Mouse (Mus musculus): ENCODE data around the gene Endog. TPM values are rescaled to one million over a fixed set of nuclear protein-coding genes. Genes with fewer than 3 reads are reported as not detected.
"Not testable (repeated sequence)": the region's sequence is repeated elsewhere in the genome, so short reads cannot be mapped to it uniquely, and the experiment has no call there.

The Endog gene
- polyA plus RNA-seq, 1 experiment from 2014 or later: 23.2 TPM

DNA sequence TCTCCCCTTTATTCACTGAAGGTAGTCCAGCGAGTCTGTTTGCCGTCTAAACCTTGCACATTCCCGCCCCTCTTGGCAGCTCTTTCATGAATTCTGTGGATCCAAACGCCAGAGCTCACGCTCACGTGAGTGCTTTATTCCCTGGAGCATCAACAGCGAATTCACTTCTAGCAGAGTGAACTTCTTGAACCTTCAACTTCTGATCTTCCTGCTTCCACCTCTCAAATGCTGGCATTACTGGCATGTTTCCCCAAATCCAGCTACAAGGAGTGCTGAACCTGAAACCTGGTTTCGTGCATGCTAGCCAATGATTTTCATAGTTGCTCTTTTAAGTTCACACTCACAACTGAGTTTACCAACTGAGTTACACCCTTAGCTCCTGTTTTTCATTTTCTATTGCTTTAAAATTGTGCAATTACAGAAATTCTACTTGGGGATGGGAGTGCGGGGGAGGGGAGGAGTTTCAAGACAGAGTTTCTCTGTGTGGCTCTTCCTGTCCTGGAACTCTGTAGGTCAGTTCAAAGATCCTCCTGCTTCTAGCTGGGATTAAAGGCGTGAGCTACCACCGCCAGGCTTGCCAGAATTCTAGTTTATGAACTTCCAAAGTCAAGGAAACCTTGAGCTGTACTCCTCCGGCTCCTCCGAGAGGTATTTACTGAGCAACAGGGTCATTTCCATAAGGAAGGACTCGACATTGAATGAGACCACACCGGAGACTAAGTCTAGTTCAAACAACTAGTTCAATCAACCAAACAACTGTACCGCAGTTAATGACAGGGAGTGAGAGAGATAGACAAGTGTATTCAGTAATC, 38.3 kb upstream of the Endog start:
- Histone ChIP-seq H3K4me3 (replicated peaks; ENCODE audit: low read depth, low read length) (peak overlapping the region; percentile 75), H3K27ac (replicated peaks; ENCODE audit: low read depth, low read length) (peak overlapping the region; percentile 63; the same call in 1 of the 2 replicates), H3K9me3 (ENCODE audit: control insufficient read depth, low read length) (no peaks in the 10 kb centered on the region), H3K9ac (replicated peaks; ENCODE audit: low read length) (peak overlapping the region; percentile 70; the same call in 1 of the 2 replicates), H3K4me2 (ENCODE audit: low read length) (peak overlapping the region; percentile 68), H3K36me3 (ENCODE audit: control insufficient read depth, insufficient read depth, low read length) (peaks cover 19% of the 10 kb centered on the region), H3K27me3 (ENCODE audit: control insufficient read depth, insufficient read depth, low read length) (no peaks in the 10 kb centered on the region), H3K4me1 (ENCODE audit: control insufficient read depth, insufficient read depth, low read length) (peaks cover 14% of the 10 kb centered on the region)
- no peak for ATAC-seq (ENCODE audit: low FRiP score, low TSS enrichment)
- DNase-seq: no peak
- WGBS: 22% methylated on average over 16 of the region's 16 CpGs

DNA sequence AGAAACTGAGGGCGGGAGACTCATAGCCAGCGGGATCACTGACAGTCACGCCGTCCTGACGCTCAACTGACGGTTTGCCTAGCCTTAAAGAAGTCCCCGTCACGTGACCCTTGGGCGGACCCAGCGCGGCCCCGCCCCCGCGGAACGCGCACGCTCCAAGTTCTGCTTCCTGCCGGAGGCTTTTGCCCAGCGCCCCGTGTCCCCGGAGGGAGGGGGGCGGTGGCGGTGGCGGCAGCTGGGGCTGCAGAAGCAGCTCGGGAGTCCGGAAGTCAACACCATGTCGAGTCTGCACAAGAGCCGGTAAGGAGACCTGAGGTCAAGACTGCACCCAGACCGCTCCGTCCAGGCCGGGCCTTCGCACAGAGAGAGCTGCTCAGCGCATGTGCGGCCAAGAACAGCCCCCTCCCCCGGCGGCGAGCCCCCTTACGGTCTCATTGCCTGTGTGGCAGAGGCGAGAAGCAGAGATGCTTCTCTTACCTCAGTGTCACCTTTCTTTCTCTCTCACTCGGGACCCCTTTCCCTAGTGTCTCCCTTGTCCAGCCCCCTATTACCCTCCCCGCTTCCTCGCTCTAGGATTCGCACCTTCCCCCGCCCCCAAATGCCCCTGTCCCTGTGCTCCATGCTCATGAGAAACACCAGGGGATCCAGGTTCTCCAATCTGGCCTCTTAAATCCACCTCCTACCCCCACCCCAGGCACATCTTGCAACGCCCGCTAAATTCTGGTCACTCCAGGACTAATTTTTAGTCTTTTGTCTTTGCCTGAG, 37.5 kb upstream of the Endog start, which contains the start of gene Tbc1d13:
TSS of gene Tbc1d13 (plus strand) at position 134 of the 765 bp plus-strand sequence.
- peaks cover 14% of the 10 kb centered on the region for H3K4me1 ChIP-seq (ENCODE audit: control insufficient read depth, insufficient read depth, low read length)
- H3K4me3 ChIP-seq (replicated peaks; ENCODE audit: low read depth, low read length): peak within 1 kb of the TSS; percentile 75
- H3K27ac ChIP-seq (replicated peaks; ENCODE audit: low read depth, low read length): peak within 1 kb of the TSS; percentile 66
- peak; percentile 93 for ATAC-seq (ENCODE audit: low FRiP score, low TSS enrichment)
- peak within 1 kb of the TSS; percentile 68 for H3K4me2 ChIP-seq (ENCODE audit: low read length)
- WGBS: under 1% methylated on average over 46 of the region's 46 CpGs
- peak within 1 kb of the TSS; percentile 70 for H3K9ac ChIP-seq (replicated peaks; ENCODE audit: low read length)
- no peaks in the 10 kb centered on the region for H3K27me3 ChIP-seq (ENCODE audit: control insufficient read depth, insufficient read depth, low read length)
- H3K9me3 ChIP-seq (ENCODE audit: control insufficient read depth, low read length): no peaks in the 10 kb centered on the region
- peak; percentile 97 for DNase-seq
- H3K36me3 ChIP-seq (ENCODE audit: control insufficient read depth, insufficient read depth, low read length): peaks cover 23% of the 10 kb centered on the region

DNA sequence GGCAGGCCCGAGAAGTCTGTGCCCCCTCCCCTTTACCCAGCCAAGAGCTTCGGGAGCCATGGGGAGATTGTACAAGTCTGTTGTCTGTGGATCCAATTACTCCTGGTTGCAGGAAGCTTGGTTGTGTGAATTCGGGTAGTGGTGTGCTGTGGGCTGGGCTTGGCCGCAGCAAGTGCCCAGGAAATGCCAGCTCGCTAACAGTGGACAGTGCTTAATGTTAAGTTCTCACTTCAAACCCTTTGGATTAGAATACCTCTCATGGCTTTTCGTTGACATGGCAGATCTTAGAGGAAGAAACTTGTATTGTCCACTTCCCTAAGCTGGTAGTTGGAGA, 36.9 kb upstream of the Endog start:
- Histone ChIP-seq H3K9ac (replicated peaks; ENCODE audit: low read length) (peak overlapping the region; percentile 70), H3K4me3 (replicated peaks; ENCODE audit: low read depth, low read length) (peak overlapping the region; percentile 75), H3K27ac (replicated peaks; ENCODE audit: low read depth, low read length) (peak overlapping the region; percentile 66; the same call in 1 of the 2 replicates), H3K4me2 (ENCODE audit: low read length) (peak overlapping the region; percentile 68), H3K36me3 (ENCODE audit: control insufficient read depth, insufficient read depth, low read length) (peaks cover 26% of the 10 kb centered on the region), H3K4me1 (ENCODE audit: control insufficient read depth, insufficient read depth, low read length) (peaks cover 14% of the 10 kb centered on the region), H3K27me3 (ENCODE audit: control insufficient read depth, insufficient read depth, low read length) (no peaks in the 10 kb centered on the region), H3K9me3 (ENCODE audit: control insufficient read depth, low read length) (no peaks in the 10 kb centered on the region)
- no peak for ATAC-seq (ENCODE audit: low FRiP score, low TSS enrichment)
- DNase-seq: no peak
- 29% methylated on average over 6 of the region's 6 CpGs for WGBS

DNA sequence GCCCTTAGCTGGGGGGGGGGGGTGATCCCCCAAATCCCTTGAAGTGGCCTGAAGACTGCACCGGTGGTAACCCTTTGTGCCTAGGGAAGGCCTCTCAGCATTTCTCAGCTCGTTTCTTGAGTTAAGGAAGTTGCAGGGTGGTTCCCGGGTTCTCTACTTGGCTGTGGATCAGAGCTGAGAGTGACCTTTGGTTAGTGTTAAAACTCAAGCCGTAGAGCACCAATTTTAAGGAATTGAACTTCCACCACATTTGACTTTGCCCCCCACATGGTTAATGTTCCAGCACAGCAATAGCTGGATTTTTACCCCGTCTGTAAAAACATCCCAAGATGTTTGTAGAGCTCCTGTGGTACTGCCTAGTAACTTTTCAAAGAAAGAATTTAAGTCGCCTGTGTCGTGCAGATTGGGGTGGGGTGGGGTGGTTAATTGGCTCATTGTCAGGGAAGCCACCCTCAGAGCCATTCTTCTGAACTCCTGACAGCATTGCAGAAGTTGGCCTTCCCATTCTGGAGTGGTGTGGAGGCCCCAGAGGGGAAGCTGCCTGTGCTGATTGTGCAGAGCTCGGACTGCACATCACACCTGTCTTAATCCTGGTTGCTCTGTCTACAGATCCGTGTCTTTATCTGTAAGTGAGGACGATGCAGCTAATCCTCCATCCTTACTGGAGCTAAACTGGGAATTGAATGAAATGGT, 36.2 kb upstream of the Endog start:
- Histone ChIP-seq H3K4me1 (ENCODE audit: control insufficient read depth, insufficient read depth, low read length) (peaks cover 14% of the 10 kb centered on the region), H3K4me2 (ENCODE audit: low read length) (peak overlapping the region; percentile 68), H3K9ac (replicated peaks; ENCODE audit: low read length) (peak overlapping the region; percentile 70; the same call in 1 of the 2 replicates), H3K27me3 (ENCODE audit: control insufficient read depth, insufficient read depth, low read length) (no peaks in the 10 kb centered on the region), H3K4me3 (replicated peaks; ENCODE audit: low read depth, low read length) (peak overlapping the region; percentile 75), H3K27ac (replicated peaks; ENCODE audit: low read depth, low read length) (no peak overlapping the region), H3K36me3 (ENCODE audit: control insufficient read depth, insufficient read depth, low read length) (peaks cover 28% of the 10 kb centered on the region), H3K9me3 (ENCODE audit: control insufficient read depth, low read length) (no peaks in the 10 kb centered on the region)
- ATAC-seq (ENCODE audit: low FRiP score, low TSS enrichment) (no peak), DNase-seq (no peak)
- 57% methylated on average over 10 of the region's 10 CpGs for WGBS

DNA sequence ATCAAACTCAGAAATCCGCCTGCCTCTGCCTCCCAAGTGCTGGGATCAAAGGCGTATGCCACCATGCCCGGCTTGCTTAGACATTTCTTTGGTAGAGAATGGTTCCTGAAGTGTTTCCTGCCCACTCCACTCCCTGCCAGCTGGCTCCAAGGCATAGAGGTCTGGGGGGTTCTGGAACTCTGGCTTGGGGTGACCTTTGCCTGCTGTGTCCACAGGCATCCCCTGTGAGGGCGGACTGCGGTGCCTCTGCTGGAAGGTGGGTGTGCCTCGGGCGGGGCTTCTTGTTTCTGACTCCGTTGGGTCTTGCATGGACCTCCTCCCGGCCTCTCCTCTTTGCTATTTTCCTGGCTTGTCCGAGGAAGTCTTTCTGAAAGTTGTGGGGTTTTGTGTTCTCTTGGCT, 34.8 kb upstream of the Endog start:
- WGBS: 95% methylated on average over 10 of the region's 10 CpGs

DNA sequence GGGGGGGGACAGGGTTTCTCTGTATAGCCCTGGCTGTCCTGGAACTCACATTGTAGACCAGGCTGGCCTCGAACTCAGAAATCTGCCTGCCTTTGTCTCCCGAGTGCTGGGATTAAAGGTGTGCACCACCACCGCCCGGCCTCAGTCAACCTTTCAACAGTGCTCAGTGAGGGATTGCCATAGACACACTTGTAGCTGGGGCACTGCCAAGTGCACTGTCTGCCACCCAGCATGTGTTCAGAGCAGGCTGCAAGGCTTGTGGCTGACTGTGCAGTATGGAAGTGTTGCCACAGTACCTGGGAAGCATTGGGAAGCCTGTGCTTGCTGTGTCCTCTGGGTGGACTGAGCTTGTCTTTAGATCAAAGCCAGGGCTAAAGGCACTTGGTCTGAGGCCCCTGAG, 31.3 kb upstream of the Endog start:
- WGBS: 92% methylated on average over 4 of the region's 4 CpGs
- not testable (repeated sequence) for H3K4me1 ChIP-seq (ENCODE audit: control insufficient read depth, insufficient read depth, low read length); H3K27ac ChIP-seq (replicated peaks; ENCODE audit: low read depth, low read length); H3K9ac ChIP-seq (replicated peaks; ENCODE audit: low read length); H3K9me3 ChIP-seq (ENCODE audit: control insufficient read depth, low read length); ATAC-seq (ENCODE audit: low FRiP score, low TSS enrichment); DNase-seq; H3K4me2 ChIP-seq (ENCODE audit: low read length); H3K27me3 ChIP-seq (ENCODE audit: control insufficient read depth, insufficient read depth, low read length); H3K4me3 ChIP-seq (replicated peaks; ENCODE audit: low read depth, low read length)
- H3K36me3 ChIP-seq (ENCODE audit: control insufficient read depth, insufficient read depth, low read length): peaks cover 78% of the 10 kb centered on the region

More for the DNA sequence above, 34.8 kb upstream of the Endog start:
- Histone ChIP-seq H3K9ac (replicated peaks; ENCODE audit: low read length) (no peak overlapping the region), H3K4me1 (ENCODE audit: control insufficient read depth, insufficient read depth, low read length) (peaks cover 14% of the 10 kb centered on the region), H3K27ac (replicated peaks; ENCODE audit: low read depth, low read length) (no peak overlapping the region), H3K9me3 (ENCODE audit: control insufficient read depth, low read length) (no peaks in the 10 kb centered on the region), H3K4me2 (ENCODE audit: low read length) (no peak overlapping the region), H3K27me3 (ENCODE audit: control insufficient read depth, insufficient read depth, low read length) (no peaks in the 10 kb centered on the region), H3K36me3 (ENCODE audit: control insufficient read depth, insufficient read depth, low read length) (peaks cover 42% of the 10 kb centered on the region), H3K4me3 (replicated peaks; ENCODE audit: low read depth, low read length) (no peak overlapping the region)
- DNase-seq: no peak
- no peak for ATAC-seq (ENCODE audit: low FRiP score, low TSS enrichment)

DNA sequence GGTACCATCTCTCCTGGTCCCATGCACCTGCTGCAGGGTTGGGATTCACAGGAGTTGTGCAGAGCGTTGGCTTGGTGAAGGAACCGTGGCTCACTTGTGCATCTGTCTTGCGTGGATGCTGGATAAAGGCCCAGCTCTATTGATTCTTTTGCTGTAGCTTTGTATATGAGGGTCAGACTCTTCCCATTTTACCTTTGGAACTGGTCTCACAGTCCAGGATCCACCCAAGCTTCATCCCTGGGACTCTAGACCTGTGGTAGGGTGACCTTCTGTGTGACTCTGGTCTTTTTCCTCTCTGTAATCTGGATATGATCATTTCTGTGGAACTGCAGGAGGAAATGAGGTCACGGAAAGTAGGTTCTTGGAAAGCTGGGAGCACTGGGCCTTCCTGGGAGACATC, 26.9 kb upstream of the Endog start:
- Histone ChIP-seq H3K9me3 (ENCODE audit: control insufficient read depth, low read length) (no peaks in the 10 kb centered on the region), H3K27me3 (ENCODE audit: control insufficient read depth, insufficient read depth, low read length) (no peaks in the 10 kb centered on the region), H3K36me3 (ENCODE audit: control insufficient read depth, insufficient read depth, low read length) (peaks cover 90% of the 10 kb centered on the region), H3K4me3 (replicated peaks; ENCODE audit: low read depth, low read length) (no peak overlapping the region), H3K27ac (replicated peaks; ENCODE audit: low read depth, low read length) (no peak overlapping the region), H3K4me2 (ENCODE audit: low read length) (no peak overlapping the region), H3K4me1 (ENCODE audit: control insufficient read depth, insufficient read depth, low read length) (no peaks in the 10 kb centered on the region), H3K9ac (replicated peaks; ENCODE audit: low read length) (no peak overlapping the region)
- WGBS: 95% methylated on average over 4 of the region's 4 CpGs
- ATAC-seq (ENCODE audit: low FRiP score, low TSS enrichment) (no peak), DNase-seq (no peak)

DNA sequence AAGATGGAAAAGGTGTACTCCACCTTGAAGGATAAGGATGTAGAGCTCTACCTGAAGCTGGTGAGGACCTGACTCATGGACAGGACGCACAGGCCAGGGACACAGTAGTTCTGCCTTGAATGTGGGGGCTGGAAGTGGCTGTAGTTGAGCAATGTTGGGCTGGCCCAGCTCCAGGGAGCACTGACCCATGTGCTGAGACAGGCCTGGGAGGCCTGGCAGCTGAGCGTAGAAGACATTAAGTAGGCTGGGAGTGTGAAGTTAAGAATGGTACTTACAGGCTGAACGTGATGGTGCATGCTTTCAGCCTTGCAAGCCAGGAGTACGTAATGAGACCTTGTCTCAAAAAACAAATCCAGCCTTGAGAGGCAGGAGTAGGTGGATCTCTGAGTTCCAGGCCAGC, 23.8 kb upstream of the Endog start:
- Histone ChIP-seq H3K4me2 (ENCODE audit: low read length) (no peak overlapping the region), H3K9me3 (ENCODE audit: control insufficient read depth, low read length) (no peaks in the 10 kb centered on the region), H3K9ac (replicated peaks; ENCODE audit: low read length) (no peak overlapping the region), H3K4me1 (ENCODE audit: control insufficient read depth, insufficient read depth, low read length) (no peaks in the 10 kb centered on the region), H3K27me3 (ENCODE audit: control insufficient read depth, insufficient read depth, low read length) (no peaks in the 10 kb centered on the region), H3K36me3 (ENCODE audit: control insufficient read depth, insufficient read depth, low read length) (peaks cover 83% of the 10 kb centered on the region), H3K27ac (replicated peaks; ENCODE audit: low read depth, low read length) (no peak overlapping the region), H3K4me3 (replicated peaks; ENCODE audit: low read depth, low read length) (no peak overlapping the region)
- DNase-seq (no peak), ATAC-seq (ENCODE audit: low FRiP score, low TSS enrichment) (no peak)
- 95% methylated on average over 4 of the region's 4 CpGs for WGBS
